Mouse (Mus musculus): ENCODE measurements around the gene Fgfr2.
A peak's percentile ranks its signal among the peaks of the same experiment; 100 is the strongest.

Fgfr2 gene

GRCm38 (mm10) chr7:130698480-130698879 is 2424.7 kb downstream of the Fgfr2 start:
- DNase-seq (ENCODE audit: low read depth): no peak

DNA sequence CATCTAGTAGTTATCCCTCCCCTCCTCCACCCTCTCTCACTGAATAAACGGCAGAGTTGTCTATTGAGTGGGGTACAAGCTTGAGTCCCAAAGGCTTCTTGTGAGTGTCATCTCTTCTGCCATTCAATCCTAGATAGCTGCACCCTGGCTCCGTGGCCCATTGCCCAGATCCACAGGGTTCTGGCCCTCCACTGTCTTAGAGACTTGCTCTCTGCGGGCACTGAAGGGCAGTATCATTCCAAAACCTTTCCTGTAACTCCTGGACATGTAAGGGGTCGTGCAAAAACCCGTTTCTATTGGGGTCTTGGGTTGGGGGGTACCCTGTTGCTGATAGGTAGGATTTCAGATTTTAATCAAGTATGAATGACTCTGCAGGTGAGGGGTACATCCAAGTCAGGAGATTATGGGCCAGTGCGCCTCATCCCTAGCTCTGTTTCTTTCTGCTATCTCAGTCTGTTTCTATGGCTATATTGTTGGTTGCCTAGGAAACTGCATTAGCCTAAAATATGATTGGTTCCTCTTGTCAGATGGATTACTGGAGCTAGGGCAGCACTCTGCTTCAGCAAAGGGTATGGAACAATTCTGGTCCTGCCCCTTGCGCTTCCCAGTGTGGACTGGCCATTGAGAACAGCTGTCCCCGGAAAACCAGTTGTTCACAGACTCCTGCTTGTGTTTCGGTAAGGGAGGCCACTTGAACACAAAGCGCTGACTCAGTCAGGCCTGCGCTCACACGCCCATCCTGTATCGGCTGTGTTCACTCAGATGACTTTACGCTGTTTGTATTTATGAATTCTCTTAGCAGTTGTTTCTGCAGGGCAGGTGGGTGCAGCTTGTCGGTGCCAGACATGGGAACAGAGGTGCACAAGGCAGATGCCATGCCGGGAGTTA is 2426.6 kb downstream of the Fgfr2 start:
- DNase-seq (ENCODE audit: low read depth): no peak

- DNase-seq (ENCODE audit: low read depth): no peak
Measured at GRCm38 (mm10) chr7:130695669-130696338, 2427.3 kb downstream of the Fgfr2 start.

GRCm38 (mm10) chr7:130693800-130694193 is 2429.4 kb downstream of the Fgfr2 start:
- DNase-seq (ENCODE audit: low read depth): no peak

- DNase-seq (ENCODE audit: low read depth): no peak
Measured at GRCm38 (mm10) chr7:130692943-130693799, 2430.0 kb downstream of the Fgfr2 start.

- DNase-seq (ENCODE audit: low read depth): no peak
Measured at GRCm38 (mm10) chr7:130692392-130692942, 2430.7 kb downstream of the Fgfr2 start.

DNA sequence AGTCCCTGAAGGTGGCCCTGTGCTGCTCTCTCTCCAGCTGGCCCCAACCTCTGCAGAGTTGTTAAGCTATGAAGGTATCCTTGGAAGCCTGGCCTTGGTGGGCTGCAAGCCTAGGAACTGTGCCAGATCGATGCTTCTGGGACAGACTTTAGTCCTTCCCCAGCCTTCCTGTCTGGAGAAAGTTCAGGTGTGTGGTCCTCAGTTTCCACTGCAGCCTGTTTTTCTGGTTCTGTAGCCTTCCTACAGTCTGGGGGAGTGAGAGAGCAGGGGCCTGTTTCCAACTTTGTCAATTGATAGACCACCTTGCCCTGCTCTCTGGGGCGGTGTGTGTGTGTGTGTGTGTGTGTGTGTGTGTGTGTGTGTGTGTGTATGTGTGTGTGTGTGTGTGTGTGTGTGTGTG is 2431.2 kb downstream of the Fgfr2 start:
- DNase-seq (ENCODE audit: low read depth): no peak

DNA sequence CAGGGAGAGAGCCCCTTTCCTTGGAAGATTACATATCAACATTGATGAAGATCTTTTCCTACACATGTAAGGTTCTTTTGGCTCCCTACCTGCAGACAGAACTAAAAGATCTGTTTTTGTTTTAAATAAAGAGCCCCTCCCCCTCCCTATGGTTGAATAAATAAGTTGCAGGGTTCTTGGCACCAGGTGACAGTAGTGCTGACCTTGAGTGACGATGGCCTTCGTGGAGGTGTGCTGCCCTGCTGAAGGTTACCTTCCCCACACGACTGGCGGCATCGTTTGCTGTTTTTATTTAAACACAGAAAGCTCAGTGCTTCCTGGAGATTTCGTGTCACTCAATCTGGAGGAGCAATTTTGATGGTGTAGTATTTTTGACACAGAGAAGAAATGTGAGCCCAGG is 2432.3 kb downstream of the Fgfr2 start:
- DNase-seq (ENCODE audit: low read depth): no peak

DNA sequence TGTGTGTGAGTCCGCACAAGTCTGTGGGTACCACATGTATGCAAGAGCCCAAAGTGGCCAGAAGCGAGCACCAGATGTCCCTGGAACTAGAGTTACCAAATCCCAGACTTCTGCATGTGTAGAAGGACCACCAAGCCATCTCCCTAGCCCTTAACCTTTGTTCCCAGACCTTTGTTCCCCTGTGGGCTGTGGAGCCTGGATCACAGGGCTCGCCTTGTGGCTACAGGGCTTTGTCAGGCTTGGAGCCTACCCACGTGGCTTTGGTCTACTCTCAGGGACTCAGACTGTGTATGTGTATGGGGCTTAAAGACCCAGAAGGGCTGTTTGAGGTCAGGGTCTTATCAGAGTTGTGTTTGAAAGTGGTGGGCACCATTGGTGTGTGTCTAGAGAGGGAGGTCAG is 2434.5 kb downstream of the Fgfr2 start:
- no peak for DNase-seq (ENCODE audit: low read depth)

GRCm38 (mm10) chr7:130681798-130682197 is 2441.4 kb downstream of the Fgfr2 start:
- peak; percentile 81 for DNase-seq (ENCODE audit: low read depth)

DNA sequence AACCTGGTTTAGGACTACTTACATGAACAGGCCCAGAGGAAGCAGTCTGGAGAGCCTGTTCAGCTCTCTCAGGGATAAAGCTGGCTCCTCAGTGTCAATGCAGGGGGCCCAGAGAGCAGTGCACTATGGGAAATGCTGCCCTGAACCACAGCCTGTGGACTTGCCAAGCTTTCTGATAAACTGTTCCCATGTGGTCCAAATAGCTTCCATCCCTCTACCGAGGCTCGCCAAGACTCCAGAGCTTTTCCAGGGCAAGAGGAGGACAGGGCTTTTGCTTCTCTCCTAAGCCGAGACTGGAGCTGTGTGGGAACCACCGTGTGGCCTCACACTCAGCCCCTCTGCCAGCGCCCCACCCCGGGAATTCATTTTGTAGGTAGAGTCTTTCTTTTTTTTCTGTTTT is 2444.7 kb downstream of the Fgfr2 start:
- DNase-seq (ENCODE audit: low read depth): no peak

GRCm38 (mm10) chr7:130677541-130678274 is 2445.4 kb downstream of the Fgfr2 start:
- DNase-seq (ENCODE audit: low read depth): no peak

GRCm38 (mm10) chr7:130676885-130677540 is 2446.1 kb downstream of the Fgfr2 start:
- no peak for DNase-seq (ENCODE audit: low read depth)

DNA sequence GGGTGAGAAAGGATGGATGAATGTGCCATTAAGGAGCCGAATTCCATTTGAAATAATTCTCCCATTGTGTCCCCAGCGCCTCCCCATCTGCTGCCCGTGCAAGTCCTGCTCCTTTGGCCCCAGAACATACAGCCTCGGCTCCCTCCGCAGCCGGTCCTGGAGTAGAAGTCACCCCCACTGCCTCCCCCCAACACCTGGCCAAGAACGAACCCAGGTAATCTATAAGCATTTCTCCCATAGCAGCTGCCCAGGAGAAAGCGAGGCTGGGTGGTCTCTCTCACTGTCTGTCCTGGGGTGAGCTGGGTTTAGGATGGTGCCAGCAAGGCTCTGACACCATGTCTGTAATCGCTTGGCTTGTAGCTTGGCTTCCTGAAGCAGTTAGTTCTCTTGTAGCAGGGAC is 2448.6 kb downstream of the Fgfr2 start:
- no peak for DNase-seq (ENCODE audit: low read depth)

GRCm38 (mm10) chr7:130673169-130674033 is 2449.7 kb downstream of the Fgfr2 start:
- DNase-seq (ENCODE audit: low read depth): peak; percentile 82

DNA sequence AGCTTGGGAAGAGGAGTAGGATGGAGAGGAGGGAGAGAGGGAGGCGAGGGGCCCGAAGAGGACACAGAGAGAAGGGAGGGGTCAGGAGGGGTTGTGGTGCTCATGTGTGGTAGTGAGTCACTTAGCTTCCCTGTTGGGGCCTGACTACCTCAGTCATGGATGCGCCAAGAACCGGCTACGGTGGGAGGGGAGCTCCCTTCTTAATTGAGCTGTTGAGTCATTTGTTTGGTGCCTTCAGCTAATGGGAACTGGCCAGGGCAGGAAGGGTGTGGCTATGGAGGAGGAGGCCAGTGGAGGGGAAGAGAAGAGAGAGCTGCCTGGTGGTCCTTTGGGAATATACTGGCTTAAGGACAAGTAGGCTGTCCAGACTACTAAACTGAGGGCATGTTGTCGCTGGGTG is 2451.8 kb downstream of the Fgfr2 start:
- DNase-seq (ENCODE audit: low read depth): peak; percentile 60

GRCm38 (mm10) chr7:130670358-130670757 is 2452.8 kb downstream of the Fgfr2 start:
- peak; percentile 13 for DNase-seq (ENCODE audit: low read depth)

GRCm38 (mm10) chr7:130669370-130669881 is 2453.7 kb downstream of the Fgfr2 start:
- DNase-seq (ENCODE audit: low read depth): no peak

- no peak for DNase-seq (ENCODE audit: low read depth)
Measured at GRCm38 (mm10) chr7:130668729-130669281, 2454.3 kb downstream of the Fgfr2 start.

All from 416B (cell line).